14 mouse cellular contexts compared by ENCODE assay signal in genomic region chr9:69488510-69488909, GRCm38 (mm10). TPM values are rescaled to one million over a fixed set of nuclear protein-coding genes. Genes with fewer than 3 reads are reported as not detected.
DNase-seq lines count a peak whose midpoint lies in the region; ATAC-seq and TF ChIP-seq lines count a peak whose summit lies in the region.
"Had no signal": no experiment of that assay in that cellular context is flagged by ENCODE, and none has a peak within 500 bp of the region (broad histone marks: within the 10 kb centered on the region; RNA-seq: fewer than 3 reads in every experiment).

No protein-coding gene starts in this region.

- no peak overlapping the region for H3K4me3 ChIP-seq in forebrain, embryonic 11.5 days (ENCODE audit: low read depth, low read length)
- no peak overlapping the region for H3K4me3 ChIP-seq in forebrain, embryonic 14.5 days (ENCODE audit: low read depth, low read length)
- no peak overlapping the region for H3K4me3 ChIP-seq in liver, adult 2 months (ENCODE audit: insufficient read depth, low read depth, low read length)
- H3K4me3 ChIP-seq in liver, embryonic 11.5 days (ENCODE audit: low read depth, low read length) = no peak overlapping the region
- H3K4me3 ChIP-seq in heart, embryonic 15.5 days = no peak overlapping the region
- no peak overlapping the region for H3K4me3 ChIP-seq in midbrain, embryonic 12.5 days
- H3K4me3 ChIP-seq: megakaryocyte, embryonic 14.5 days; neural tube, embryonic 13.5 days had no signal

- H3K9ac ChIP-seq in forebrain, embryonic 11.5 days (ENCODE audit: low read length) = no peak overlapping the region
- no peak overlapping the region for H3K9ac ChIP-seq in forebrain, embryonic 14.5 days (ENCODE audit: low read length)
- H3K9ac ChIP-seq in liver, adult 2 months (ENCODE audit: low read depth, low read length) = no peak overlapping the region
- no peak overlapping the region for H3K9ac ChIP-seq in liver, embryonic 11.5 days (ENCODE audit: low read depth, low read length)
- H3K9ac ChIP-seq in heart, embryonic 15.5 days = no peak overlapping the region
- no peak overlapping the region for H3K9ac ChIP-seq in midbrain, embryonic 12.5 days (replicated peaks)
- H3K9ac ChIP-seq: neural tube, embryonic 13.5 days had no signal

- no peak overlapping the region for H3K4me2 ChIP-seq in forebrain, embryonic 11.5 days (ENCODE audit: low read depth, low read length, severe bottlenecking)
- H3K4me2 ChIP-seq in forebrain, embryonic 14.5 days (ENCODE audit: low read length) = no peak overlapping the region
- no peak overlapping the region for H3K4me2 ChIP-seq in liver, embryonic 11.5 days
- H3K4me2 ChIP-seq in heart, embryonic 15.5 days = no peak overlapping the region
- H3K4me2 ChIP-seq in midbrain, embryonic 12.5 days (replicated peaks) = peak overlapping the region; percentile 24; the same call in 1 of the 2 replicates
- H3K4me2 ChIP-seq: neural tube, embryonic 13.5 days had no signal

- no peak overlapping the region for H3K27ac ChIP-seq in forebrain, embryonic 11.5 days (ENCODE audit: low read depth, low read length)
- no peak overlapping the region for H3K27ac ChIP-seq in forebrain, embryonic 14.5 days (ENCODE audit: low read depth, low read length)
- no peak overlapping the region for H3K27ac ChIP-seq in liver, adult 2 months (replicated peaks; ENCODE audit: insufficient read depth, low read depth, low read length)
- no peak overlapping the region for H3K27ac ChIP-seq in liver, embryonic 11.5 days (ENCODE audit: low read depth, low read length)
- peak overlapping the region; percentile 44 for H3K27ac ChIP-seq in heart, embryonic 15.5 days
- no peak overlapping the region for H3K27ac ChIP-seq in midbrain, embryonic 12.5 days (replicated peaks)
- H3K27ac ChIP-seq: neural tube, embryonic 13.5 days had no signal

- DNase-seq in forebrain, embryonic 11.5 days (ENCODE audit: low spot score) = peak; percentile 44
- no peak for DNase-seq in forebrain, embryonic 14.5 days (ENCODE audit: low spot score)
- peak; percentile 7 for DNase-seq in liver, adult 2 months (ENCODE audit: extremely low read depth, low read depth, low spot score)
- no peak for DNase-seq in liver, embryonic 11.5 days (ENCODE audit: low spot score)
- DNase-seq in cerebellum, adult 11 months = no peak
- DNase-seq in yolk sac, embryonic 10.5 days (ENCODE audit: low spot score) = no peak
- DNase-seq: cerebellum, postnatal 36 days; kidney, adult 18-20 months; lung, adult 2 months; thymus, adult 18-20 months had no signal

- no peak for TF ChIP-seq CTCF in liver, adult 2 months (IDR thresholded peaks at IDR 0.05; ENCODE audit: low read depth, low read length)

- no peak for TF ChIP-seq POLR2A in liver, adult 2 months (IDR thresholded peaks at IDR 0.05; ENCODE audit: extremely low read depth, insufficient read depth, low read length)

- no peaks in the 10 kb centered on the region for H3K4me1 ChIP-seq in forebrain, embryonic 11.5 days (replicated peaks; ENCODE audit: control insufficient read depth, insufficient read depth, low read length)
- no peaks in the 10 kb centered on the region for H3K4me1 ChIP-seq in forebrain, embryonic 14.5 days (ENCODE audit: control insufficient read depth, insufficient read depth, low read length)
- H3K4me1 ChIP-seq in liver, adult 2 months (ENCODE audit: control insufficient read depth, insufficient read depth, low read length) = peaks cover 3% of the 10 kb centered on the region
- no peaks in the 10 kb centered on the region for H3K4me1 ChIP-seq in liver, embryonic 11.5 days (replicated peaks; ENCODE audit: control insufficient read depth, insufficient read depth, low read length)
- H3K4me1 ChIP-seq in heart, embryonic 15.5 days (replicated peaks) = peaks cover 13% of the 10 kb centered on the region
- H3K4me1 ChIP-seq in midbrain, embryonic 12.5 days = peaks cover 4% of the 10 kb centered on the region

- no peaks in the 10 kb centered on the region for H3K79me2 ChIP-seq in liver, adult 2 months (ENCODE audit: control insufficient read depth, insufficient read depth, low read length)

- H3K36me3 ChIP-seq in forebrain, embryonic 11.5 days (ENCODE audit: control insufficient read depth, insufficient read depth, low read length) = no peaks in the 10 kb centered on the region
- no peaks in the 10 kb centered on the region for H3K36me3 ChIP-seq in forebrain, embryonic 14.5 days (ENCODE audit: control insufficient read depth, insufficient read depth, low read length)
- H3K36me3 ChIP-seq in liver, adult 2 months (ENCODE audit: control insufficient read depth, insufficient read depth, low read length) = no peaks in the 10 kb centered on the region
- peaks cover 9% of the 10 kb centered on the region for H3K36me3 ChIP-seq in liver, embryonic 11.5 days (ENCODE audit: control insufficient read depth, insufficient read depth, low read length)
- H3K36me3 ChIP-seq in heart, embryonic 15.5 days = peaks cover 99% of the 10 kb centered on the region
- H3K36me3 ChIP-seq in midbrain, embryonic 12.5 days = no peaks in the 10 kb centered on the region

- no peaks in the 10 kb centered on the region for H3K27me3 ChIP-seq in forebrain, embryonic 11.5 days (ENCODE audit: control insufficient read depth, insufficient read depth, low read length)
- no peaks in the 10 kb centered on the region for H3K27me3 ChIP-seq in forebrain, embryonic 14.5 days (replicated peaks; ENCODE audit: control insufficient read depth, insufficient read depth, low read length)
- no peaks in the 10 kb centered on the region for H3K27me3 ChIP-seq in liver, adult 2 months (ENCODE audit: control insufficient read depth, insufficient read depth, low read length)
- no peaks in the 10 kb centered on the region for H3K27me3 ChIP-seq in liver, embryonic 11.5 days (replicated peaks; ENCODE audit: control insufficient read depth, insufficient read depth, low read length)
- H3K27me3 ChIP-seq in heart, embryonic 15.5 days = no peaks in the 10 kb centered on the region
- 0 out of 2 replicates have a peak, but pooled peaks cover 2% of the 10 kb centered on the region for H3K27me3 ChIP-seq in midbrain, embryonic 12.5 days
- H3K27me3 ChIP-seq: neural tube, embryonic 13.5 days had no signal

- H3K9me3 ChIP-seq in forebrain, embryonic 11.5 days (ENCODE audit: control insufficient read depth, low read length) = no peaks in the 10 kb centered on the region
- H3K9me3 ChIP-seq in forebrain, embryonic 14.5 days (replicated peaks; ENCODE audit: control insufficient read depth, low read length) = no peaks in the 10 kb centered on the region
- 0 out of 2 replicates have a peak, but pooled peaks cover 2% of the 10 kb centered on the region for H3K9me3 ChIP-seq in liver, embryonic 11.5 days (ENCODE audit: control insufficient read depth, low read length)
- peaks cover 5% of the 10 kb centered on the region for H3K9me3 ChIP-seq in heart, embryonic 15.5 days (replicated peaks)
- H3K9me3 ChIP-seq in midbrain, embryonic 12.5 days = no peaks in the 10 kb centered on the region
- H3K9me3 ChIP-seq: neural tube, embryonic 13.5 days had no signal

- WGBS in forebrain, embryonic 11.5 days = 26% methylated on average over 8 of the region's 8 CpGs
- WGBS in forebrain, embryonic 14.5 days = 31% methylated on average over 8 of the region's 8 CpGs
- 68% methylated on average over 8 of the region's 8 CpGs for WGBS in liver, adult 2 months
- 28% methylated on average over 8 of the region's 8 CpGs for WGBS in liver, embryonic 11.5 days
- WGBS in heart, embryonic 15.5 days = 22% methylated on average over 8 of the region's 8 CpGs
- 21% methylated on average over 8 of the region's 8 CpGs for whole genome bisulfite sequencing in midbrain, embryonic 12.5 days

- no peak for ATAC-seq in forebrain, embryonic 11.5 days (replicated peaks; ENCODE audit: low FRiP score)
- ATAC-seq in forebrain, embryonic 14.5 days = no peak
- ATAC-seq in liver, embryonic 11.5 days (replicated peaks; ENCODE audit: low FRiP score) = no peak
- ATAC-seq in heart, embryonic 15.5 days (replicated peaks; ENCODE audit: insufficient number of reproducible peaks, insufficient read depth, low FRiP score, low read depth) = peak; percentile 50; the same call in 1 of the 2 replicates
- no peak for ATAC-seq in midbrain, embryonic 12.5 days (ENCODE audit: low FRiP score, low read depth)

RNA-seq across cellular contexts. Expression of gene Anxa2, which starts 35.1 kb away (rescaled TPM):
- 154 and 183 TPM in 2 replicates for polyA plus RNA-seq in forebrain, embryonic 11.5 days (2014; fragmentation: Nextera tagmentation; extraction: Ambion mirVana)
- 109 and 118 TPM in 2 replicates for polyA plus RNA-seq in forebrain, embryonic 14.5 days (2014; fragmentation: Nextera tagmentation; extraction: Ambion mirVana)
- 14.0 and 16.1 TPM in 2 replicates for total RNA-seq in liver, adult 2 months (2014; rRNA removed)
- polyA plus RNA-seq in liver, adult 2 months (2012; rRNA removed) = 13.0 and 13.5 TPM in 2 replicates
- polyA plus RNA-seq in liver, embryonic 11.5 days (2014; fragmentation: Nextera tagmentation; extraction: Ambion mirVana) = 153 and 159 TPM in 2 replicates
- 544 and 629 TPM in 2 replicates for polyA plus RNA-seq in heart, embryonic 15.5 days (2015; fragmentation: Nextera tagmentation; extraction: Ambion mirVana)
- polyA plus RNA-seq in midbrain, embryonic 12.5 days (2016; fragmentation: Nextera tagmentation; extraction: Ambion mirVana) = 167 and 228 TPM in 2 replicates

Comparison
In these comparisons a context has a peak if more than half of its experiments do, and no peak if none do; other contexts are left out.
1. DNase-seq: peak in forebrain, embryonic 11.5 days (single experiment) and liver, adult 2 months (single experiment); none in forebrain, embryonic 14.5 days (single experiment), liver, embryonic 11.5 days (single experiment), cerebellum, adult 11 months (single experiment) and yolk sac, embryonic 10.5 days (single experiment).